Mouse (Mus musculus) lung, postnatal 0 days (tissue): ENCODE data around the gene Atp1b1. TPM values are rescaled to one million over a fixed set of nuclear protein-coding genes. Genes with fewer than 3 reads are reported as not detected.

ENCODE experiments used
- ATAC-seq: fragments of 200-750 bp; cut with Nextera tagmentation; 2 replicates; pipeline ENCODE4 v1.8.0; 2017; ENCODE audit warnings: moderate library complexity
- DNase-seq: peaks from one replicate; pipeline ENCODE4 v3.0.0-alpha.2; 2016; ENCODE audit warnings: low spot score
- H3K27ac ChIP-seq: fragments of 300-500 bp; sonication (generic); 2 replicates; pipeline ENCODE4 v1.5.1; 2014; ENCODE audit warnings: antibody characterized with exemption, mild to moderate bottlenecking, low read length, mixed read lengths
- H3K27me3 ChIP-seq: fragments of 300-500 bp; sonication (generic); replicated peaks from 2 replicates; pipeline ENCODE4 v1.6.1; 2014; ENCODE audit warnings: low read length, mixed read lengths; ENCODE audit not compliant: insufficient read depth
- H3K36me3 ChIP-seq: fragments of 300-500 bp; sonication (generic); 2 replicates; pipeline ENCODE4 v1.6.1; 2014; ENCODE audit warnings: low read length, mixed read lengths; ENCODE audit not compliant: insufficient read depth
- H3K4me1 ChIP-seq: fragments of 300-500 bp; sonication (generic); 2 replicates; pipeline ENCODE4 v1.6.1; 2014; ENCODE audit warnings: antibody characterized with exemption, low read depth, low read length, mixed read lengths; ENCODE audit not compliant: insufficient read depth
- H3K4me2 ChIP-seq: fragments of 300-500 bp; sonication (generic); replicated peaks from 2 replicates; pipeline ENCODE4 v1.6.1; 2014; ENCODE audit warnings: low read depth, mild to moderate bottlenecking, low read length, moderate library complexity, mixed read lengths
- H3K4me3 ChIP-seq: fragments of 300-500 bp; sonication (generic); 2 replicates; pipeline ENCODE4 v1.5.1; 2014; ENCODE audit warnings: low read depth, low read length
- H3K9ac ChIP-seq: fragments of 300-500 bp; sonication (generic); replicated peaks from 2 replicates; pipeline ENCODE4 v1.6.1; 2014; ENCODE audit warnings: low read depth, mild to moderate bottlenecking
- H3K9me3 ChIP-seq: fragments of 300-500 bp; sonication (generic); 2 replicates; pipeline ENCODE4 v1.6.1; 2016; ENCODE audit warnings: low read length, mixed read lengths
- CTCF ChIP-seq: IDR thresholded peaks from 2 replicates; pipeline ENCODE4 v1.5.1; 2016; ENCODE audit warnings: antibody characterized with exemption, mild to moderate bottlenecking
- EP300 ChIP-seq: IDR thresholded peaks from 2 replicates; pipeline ENCODE4 v1.6.1; 2016; ENCODE audit warnings: antibody characterized with exemption, mild to moderate bottlenecking, control low read depth
- WGBS: fragments of 180-500 bp; shearing (Covaris S2); extraction: QIAGEN DNeasy Blood & Tissue Kit; methylation state at CpG from one replicate; pipeline ENCODE4 v1.1.7; 2014; 5-methylcytosine and 5-hydroxymethylcytosine counted together
- polyA plus RNA-seq: library from polyadenylated mRNA; unstranded; fragments of >200 nt; fragmentation: Nextera tagmentation; extraction: Ambion mirVana; gene quantifications from 2 replicates; pipeline ENCODE4 v1.2.1, GENCODE M21; 2015

Gene Atp1b1
- polyA plus RNA-seq, 1 experiment from 2014 or later, result 444 TPM

DNA sequence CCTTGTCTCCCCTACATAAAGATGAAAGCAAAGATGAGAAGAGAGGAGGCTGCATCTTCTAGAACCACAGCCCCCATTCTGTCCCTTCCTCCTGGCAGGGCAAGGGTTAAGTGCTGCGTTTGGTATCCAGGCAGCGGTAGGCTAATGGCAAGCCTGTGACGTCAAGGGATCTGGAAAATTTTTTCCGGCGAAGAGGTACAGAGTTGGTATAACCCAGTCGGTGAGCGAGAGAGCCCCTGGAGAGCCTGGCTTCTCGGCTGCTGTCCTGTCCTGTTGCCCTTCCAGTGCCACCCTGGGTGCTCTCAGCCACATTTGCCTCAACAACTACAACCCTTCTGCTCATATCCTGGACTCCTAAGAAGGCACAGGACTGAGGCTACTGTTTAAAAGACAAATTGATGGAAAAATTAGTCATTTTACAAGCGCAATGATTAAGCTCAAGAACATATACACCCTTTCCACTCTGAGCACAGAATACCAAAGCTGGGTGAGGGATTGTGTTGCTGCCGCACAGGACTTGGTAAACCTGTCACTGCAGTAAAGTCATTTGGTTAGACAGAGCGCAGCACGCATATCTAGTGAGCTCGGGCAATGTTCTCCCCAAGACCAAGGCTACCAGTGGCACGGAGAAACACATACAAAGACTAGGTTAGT lies 3.3 kb downstream of the Atp1b1 start:
- 0 out of 2 replicates have a peak, but pooled peaks cover 7% of the 10 kb centered on the region for H3K36me3 ChIP-seq
- 24% methylated on average over 14 of the region's 14 CpGs for WGBS
- peak overlapping the region; percentile 72 for H3K27ac ChIP-seq
- TF ChIP-seq CTCF, result no peak
- TF ChIP-seq EP300, result peak; percentile 23; the same call in 1 of the 2 replicates
- ATAC-seq (peak; percentile 8; the same call in 1 of the 2 replicates), DNase-seq (peak; percentile 82)
- peak overlapping the region; percentile 77 for H3K4me3 ChIP-seq
- H3K4me1 ChIP-seq, result no peaks in the 10 kb centered on the region; the same call in 1 of the 2 replicates
- H3K9ac ChIP-seq, result peak overlapping the region; percentile 23
- peak overlapping the region; percentile 49 for H3K4me2 ChIP-seq
- H3K9me3 ChIP-seq, result no peaks in the 10 kb centered on the region
- H3K27me3 ChIP-seq, result 0 out of 2 replicates have a peak, but pooled peaks cover 6% of the 10 kb centered on the region

DNA sequence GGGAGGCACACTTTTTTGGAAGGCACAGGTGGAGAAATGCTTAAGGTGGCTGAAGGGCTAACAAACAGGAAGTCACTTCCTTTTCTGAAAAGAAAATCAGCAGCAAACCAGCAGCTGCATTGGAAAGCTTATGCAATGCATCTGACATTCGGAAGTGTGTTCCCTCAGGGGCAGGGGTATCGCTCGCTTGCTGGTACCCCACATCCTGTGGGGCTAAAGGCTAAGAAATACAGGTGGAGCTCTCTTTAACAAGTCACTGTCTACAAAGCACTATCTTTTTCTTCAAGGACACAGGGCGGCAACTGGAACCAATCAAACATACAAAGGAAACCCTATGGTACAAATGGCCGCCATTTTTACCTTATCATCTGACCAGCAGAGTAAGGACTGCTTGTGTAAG lies 4.4 kb downstream of the Atp1b1 start:
- Histone ChIP-seq H3K4me1 (no peaks in the 10 kb centered on the region; the same call in 1 of the 2 replicates), H3K9ac (no peak overlapping the region), H3K27ac (no peak overlapping the region), H3K9me3 (no peaks in the 10 kb centered on the region), H3K36me3 (0 out of 2 replicates have a peak, but pooled peaks cover 7% of the 10 kb centered on the region), H3K4me3 (no peak overlapping the region), H3K27me3 (0 out of 2 replicates have a peak, but pooled peaks cover 6% of the 10 kb centered on the region), H3K4me2 (peak overlapping the region; percentile 49)
- no peak for TF ChIP-seq CTCF
- TF ChIP-seq EP300, result no peak
- DNase-seq (no peak), ATAC-seq (no peak)
- 73% methylated on average over 5 of the region's 5 CpGs for WGBS

DNA sequence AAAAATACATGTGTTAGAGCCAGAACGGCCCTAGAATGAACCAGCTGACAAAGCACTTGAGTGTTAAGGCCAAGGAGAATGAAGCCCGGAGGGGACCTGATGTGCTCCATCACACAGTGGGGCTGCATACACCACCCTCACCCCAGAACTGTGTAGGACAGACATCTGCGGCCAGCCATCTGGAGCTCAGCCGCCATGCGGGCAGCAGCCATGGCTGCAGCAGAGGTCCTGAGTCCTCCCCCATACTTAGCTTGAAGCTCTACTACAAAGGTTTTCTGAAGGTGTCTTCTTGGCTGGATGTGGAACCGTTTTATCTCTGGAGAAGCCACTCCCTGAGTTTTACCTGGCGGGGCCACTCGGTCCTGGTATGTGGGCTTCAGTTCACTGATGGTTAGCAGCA lies 5.0 kb downstream of the Atp1b1 start:
- H3K36me3 ChIP-seq, result 0 out of 2 replicates have a peak, but pooled peaks cover 7% of the 10 kb centered on the region
- TF ChIP-seq CTCF (no peak), EP300 (no peak)
- 0 out of 2 replicates have a peak, but pooled peaks cover 6% of the 10 kb centered on the region for H3K27me3 ChIP-seq
- DNase-seq (no peak), ATAC-seq (no peak)
- H3K4me1 ChIP-seq, result no peaks in the 10 kb centered on the region; the same call in 1 of the 2 replicates
- H3K27ac ChIP-seq, result no peak overlapping the region
- no peak overlapping the region for H3K4me2 ChIP-seq
- H3K9ac ChIP-seq, result no peak overlapping the region
- no peak overlapping the region for H3K4me3 ChIP-seq
- 84% methylated on average over 8 of the region's 8 CpGs for WGBS
- no peaks in the 10 kb centered on the region for H3K9me3 ChIP-seq

DNA sequence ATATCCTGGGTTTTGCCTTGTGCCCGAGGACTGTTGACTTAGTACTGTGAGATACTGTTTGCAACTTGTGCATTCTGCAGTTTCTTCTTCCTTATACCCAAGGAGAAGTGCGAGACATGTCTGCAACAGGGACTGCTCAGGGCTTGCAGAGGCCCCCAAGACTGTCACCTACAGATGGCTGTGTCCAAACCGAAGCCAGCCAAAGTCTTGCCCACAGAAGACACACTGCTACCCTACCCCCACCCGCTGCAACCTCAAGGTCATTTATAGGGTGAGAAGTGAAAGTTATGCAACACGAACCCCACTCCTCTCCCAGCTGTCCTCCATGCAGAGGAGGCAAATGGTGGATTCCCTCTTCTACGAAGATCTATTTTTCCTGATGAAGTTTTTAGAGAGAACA lies 5.6 kb downstream of the Atp1b1 start:
- DNase-seq, result no peak
- H3K4me1 ChIP-seq, result no peaks in the 10 kb centered on the region; the same call in 1 of the 2 replicates
- no peak overlapping the region for H3K4me2 ChIP-seq
- H3K9ac ChIP-seq, result no peak overlapping the region
- no peak overlapping the region for H3K27ac ChIP-seq
- no peak for TF ChIP-seq EP300
- TF ChIP-seq CTCF, result no peak
- 70% methylated on average over 6 of the region's 6 CpGs for WGBS
- 0 out of 2 replicates have a peak, but pooled peaks cover 4% of the 10 kb centered on the region for H3K27me3 ChIP-seq
- no peak for ATAC-seq
- H3K36me3 ChIP-seq, result 0 out of 2 replicates have a peak, but pooled peaks cover 7% of the 10 kb centered on the region
- no peaks in the 10 kb centered on the region for H3K9me3 ChIP-seq
- no peak overlapping the region for H3K4me3 ChIP-seq

DNA sequence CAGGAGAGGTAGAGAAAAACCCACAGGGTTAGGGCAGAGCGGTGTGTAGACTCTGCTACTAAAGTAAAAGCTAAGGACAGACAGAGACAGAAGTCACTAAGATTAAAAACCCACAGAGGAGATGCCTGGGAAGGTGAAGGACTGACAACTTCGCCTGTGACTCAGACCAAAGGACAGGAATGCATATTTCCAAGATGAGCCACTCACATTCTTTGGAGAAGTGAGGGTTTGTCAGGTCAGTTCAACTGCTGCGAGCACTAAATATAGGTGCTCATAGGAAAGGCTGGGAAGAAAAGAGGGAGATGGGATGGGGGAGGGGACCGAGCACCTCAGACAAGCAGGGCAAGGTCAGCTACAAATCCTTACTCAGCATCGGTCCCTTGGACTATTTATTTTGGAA lies 6.8 kb downstream of the Atp1b1 start:
- H3K4me1 ChIP-seq, result no peaks in the 10 kb centered on the region; the same call in 1 of the 2 replicates
- no peak for ATAC-seq
- TF ChIP-seq EP300 (no peak), CTCF (no peak)
- H3K4me2 ChIP-seq, result no peak overlapping the region
- no peak overlapping the region for H3K4me3 ChIP-seq
- no peak overlapping the region for H3K27ac ChIP-seq
- H3K9me3 ChIP-seq, result no peaks in the 10 kb centered on the region
- no peak overlapping the region for H3K9ac ChIP-seq
- H3K27me3 ChIP-seq, result 0 out of 2 replicates have a peak, but pooled peaks cover 3% of the 10 kb centered on the region
- 0 out of 2 replicates have a peak, but pooled peaks cover 7% of the 10 kb centered on the region for H3K36me3 ChIP-seq
- no peak for DNase-seq
- 75% methylated on average over 5 of the region's 5 CpGs for WGBS

DNA sequence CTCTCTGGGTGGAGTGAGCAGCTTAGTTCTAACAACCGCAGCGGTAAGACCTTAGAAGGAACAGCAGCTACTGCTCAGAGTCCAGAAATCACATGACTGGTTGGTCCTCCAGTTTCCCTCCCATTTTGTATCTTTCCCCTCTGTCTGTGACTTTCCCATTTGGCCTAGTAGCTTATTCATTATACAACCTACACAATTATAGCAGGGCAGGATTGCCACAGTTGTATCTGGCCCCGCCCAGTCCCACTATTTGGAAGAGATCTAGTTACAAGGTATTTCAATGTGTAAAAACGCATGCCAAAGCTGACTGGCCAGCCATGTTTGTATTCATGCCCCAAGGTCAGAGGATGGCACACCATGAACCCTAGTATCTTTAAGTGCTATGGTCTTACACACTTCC lies 7.5 kb downstream of the Atp1b1 start:
- no peak for TF ChIP-seq EP300
- no peak for TF ChIP-seq CTCF
- Histone ChIP-seq H3K27ac (no peak overlapping the region), H3K4me2 (no peak overlapping the region), H3K36me3 (0 out of 2 replicates have a peak, but pooled peaks cover 7% of the 10 kb centered on the region), H3K9me3 (no peaks in the 10 kb centered on the region), H3K27me3 (0 out of 2 replicates have a peak, but pooled peaks cover 3% of the 10 kb centered on the region), H3K9ac (no peak overlapping the region), H3K4me1 (no peaks in the 10 kb centered on the region; the same call in 1 of the 2 replicates), H3K4me3 (no peak overlapping the region)
- DNase-seq, result no peak
- WGBS, result 71% methylated on average over 4 of the region's 4 CpGs
- no peak for ATAC-seq
